Mouse (Mus musculus) heart, postnatal 0 days (tissue): ENCODE measurements at regions not wholly inside any gene's neighbourhood (a gene's known extent, or its start where the extent isn't known, plus 50 kb on each side); places are given as distances from the start of the nearest gene placed in this dataset.

ENCODE experiments used
- CTCF ChIP-seq: IDR thresholded peaks from 2 replicates; pipeline ENCODE4 v1.5.1; 2016; ENCODE audit warnings: antibody characterized with exemption, control low read depth, low read depth
- EP300 ChIP-seq: IDR thresholded peaks from 2 replicates; pipeline ENCODE4 v1.6.1; 2016; ENCODE audit warnings: antibody characterized with exemption, low read depth

GRCm38 (mm10) chr3:39591312-39591711 lies 704.6 kb downstream of the Fat4 start:
- TF ChIP-seq CTCF (no peak), EP300 (no peak)
